Mouse (Mus musculus) heart, embryonic 16.5 days (tissue): ENCODE results near the gene Smug1. TPM values are rescaled to one million over a fixed set of nuclear protein-coding genes. Genes with fewer than 3 reads are reported as not detected.
A peak's percentile ranks its signal among the peaks of the same experiment; 100 is the strongest.

ENCODE experiments used
- ATAC-seq: fragments of 200-750 bp; cut with Nextera tagmentation; replicated peaks from 2 replicates; pipeline ENCODE4 v1.8.0; 2017; ENCODE audit warnings: moderate number of reproducible peaks; ENCODE audit not compliant: insufficient read depth, low FRiP score; ENCODE audit errors: extremely low read depth
- H3K27ac ChIP-seq: fragments of 300-500 bp; sonication (generic); 2 replicates; pipeline ENCODE4 v1.5.1; 2014; ENCODE audit warnings: mild to moderate bottlenecking, low read length, control low read depth, moderate library complexity
- H3K27me3 ChIP-seq: fragments of 300-500 bp; sonication (generic); 2 replicates; pipeline ENCODE4 v1.6.1; 2014; ENCODE audit warnings: low read length, mixed read lengths; ENCODE audit not compliant: control insufficient read depth, insufficient read depth
- H3K36me3 ChIP-seq: fragments of 300-500 bp; sonication (generic); 2 replicates; pipeline ENCODE4 v1.6.1; 2014; ENCODE audit not compliant: control insufficient read depth, insufficient read depth
- H3K4me1 ChIP-seq: fragments of 300-500 bp; sonication (generic); 2 replicates; pipeline ENCODE4 v1.6.1; 2014; ENCODE audit warnings: low read length, mixed read lengths; ENCODE audit not compliant: control insufficient read depth, insufficient read depth
- H3K4me2 ChIP-seq: fragments of 300-500 bp; sonication (generic); 2 replicates; pipeline ENCODE4 v1.6.1; 2014; ENCODE audit warnings: low read depth, mild to moderate bottlenecking, control low read depth, low read length
- H3K4me3 ChIP-seq: fragments of 300-500 bp; sonication (generic); 2 replicates; pipeline ENCODE4 v1.5.1; 2014; ENCODE audit warnings: mild to moderate bottlenecking, control low read depth, low read length
- H3K9ac ChIP-seq: fragments of 300-500 bp; sonication (generic); 2 replicates; pipeline ENCODE4 v1.6.1; 2014; ENCODE audit warnings: low read length, control low read depth
- H3K9me3 ChIP-seq: fragments of 300-500 bp; sonication (generic); replicated peaks from 2 replicates; pipeline ENCODE4 v1.6.1; 2016; ENCODE audit warnings: low read length; ENCODE audit not compliant: control insufficient read depth
- WGBS: fragments of 180-500 bp; shearing (Covaris S2); extraction: QIAGEN DNeasy Blood & Tissue Kit; methylation state at CpG from one replicate; pipeline ENCODE4 v1.1.7; 2014; 5-methylcytosine and 5-hydroxymethylcytosine counted together
- polyA plus RNA-seq: library from polyadenylated mRNA; unstranded; fragments of >200 nt; fragmentation: Nextera tagmentation; extraction: Ambion mirVana; gene quantifications from 2 replicates; pipeline ENCODE4 v1.2.1, GENCODE M21; 2015

Gene Smug1
- polyA plus RNA-seq, 1 experiment from 2014 or later = 14.9 TPM

DNA sequence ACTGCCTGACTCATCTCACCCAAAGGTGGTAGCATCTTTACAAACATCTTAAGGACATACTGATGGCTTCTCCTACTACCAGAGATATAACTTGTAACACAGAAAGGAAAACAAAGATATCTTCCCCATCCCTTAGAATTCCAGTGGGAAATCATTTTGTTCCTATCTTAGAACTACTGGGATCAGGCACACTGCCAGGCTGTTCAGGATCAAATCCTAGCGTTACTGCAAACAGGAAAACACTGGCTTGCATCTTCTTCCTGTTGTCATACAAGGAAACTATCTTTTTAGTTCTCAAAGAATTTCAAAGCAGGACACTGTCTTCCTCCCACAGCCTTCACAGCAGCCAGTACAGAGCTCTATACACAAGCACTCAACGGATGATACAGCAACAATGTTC is 26.7 kb upstream of the Smug1 start:
- H3K4me1 ChIP-seq = peaks cover 5% of the 10 kb centered on the region; the same call in 1 of the 2 replicates
- H3K27me3 ChIP-seq = no peaks in the 10 kb centered on the region
- 58% methylated on average over 2 of the region's 2 CpGs for WGBS
- no peak overlapping the region for H3K4me2 ChIP-seq
- ATAC-seq = no peak
- H3K27ac ChIP-seq = no peak overlapping the region
- peaks cover 24% of the 10 kb centered on the region; the same call in 1 of the 2 replicates for H3K36me3 ChIP-seq
- no peaks in the 10 kb centered on the region for H3K9me3 ChIP-seq
- H3K9ac ChIP-seq = no peak overlapping the region
- H3K4me3 ChIP-seq = no peak overlapping the region

DNA sequence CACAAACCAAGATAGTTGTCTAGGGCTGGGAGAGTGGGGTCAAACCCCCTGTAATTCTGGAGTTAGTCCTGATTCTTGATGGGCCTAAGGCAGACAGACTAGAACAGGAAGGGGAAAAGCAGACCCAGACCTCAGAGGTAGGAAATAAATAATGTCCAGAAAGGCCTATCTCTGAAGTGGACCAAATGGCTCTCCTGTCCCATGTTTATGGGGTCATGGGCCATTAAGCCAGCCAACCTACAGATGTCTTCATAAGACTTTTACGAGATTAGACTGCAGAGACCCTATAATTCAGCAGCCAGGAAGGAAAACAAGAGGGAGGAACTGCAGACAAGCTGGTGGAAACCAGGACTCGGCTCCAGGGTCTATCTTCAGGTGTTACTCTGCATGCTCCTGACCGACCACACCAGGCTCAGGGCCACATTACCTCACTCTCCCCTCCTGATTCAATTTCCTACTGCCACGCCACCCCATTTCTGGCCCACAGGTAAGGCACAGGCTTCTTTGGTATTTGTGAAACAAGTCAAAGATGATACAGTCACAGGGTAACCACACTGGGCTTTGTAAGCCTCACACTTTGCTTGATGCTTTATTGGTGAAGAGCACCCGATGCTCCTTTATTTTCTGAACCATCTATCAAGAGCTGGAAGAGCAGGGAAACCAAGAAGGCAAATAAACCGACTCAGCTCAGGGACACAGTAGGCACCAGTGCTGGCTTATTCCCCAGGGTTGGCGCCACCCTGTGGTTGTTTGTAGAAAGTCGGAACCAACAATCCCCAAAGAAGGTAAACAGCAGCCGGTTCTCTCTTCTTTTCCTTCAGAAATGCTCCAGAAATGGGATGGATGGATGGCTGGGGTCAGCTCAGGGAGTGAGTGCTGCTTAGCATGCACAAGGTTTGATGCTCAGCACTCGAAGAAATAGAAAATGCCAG is 23.9 kb upstream of the Smug1 start:
- Histone ChIP-seq H3K27me3 (no peaks in the 10 kb centered on the region), H3K4me3 (no peak overlapping the region), H3K4me1 (peaks cover 3% of the 10 kb centered on the region; the same call in 1 of the 2 replicates), H3K9me3 (no peaks in the 10 kb centered on the region), H3K27ac (no peak overlapping the region), H3K4me2 (no peak overlapping the region), H3K9ac (no peak overlapping the region), H3K36me3 (peaks cover 9% of the 10 kb centered on the region; the same call in 1 of the 2 replicates)
- WGBS = 68% methylated on average over 10 of the region's 10 CpGs
- no peak for ATAC-seq

DNA sequence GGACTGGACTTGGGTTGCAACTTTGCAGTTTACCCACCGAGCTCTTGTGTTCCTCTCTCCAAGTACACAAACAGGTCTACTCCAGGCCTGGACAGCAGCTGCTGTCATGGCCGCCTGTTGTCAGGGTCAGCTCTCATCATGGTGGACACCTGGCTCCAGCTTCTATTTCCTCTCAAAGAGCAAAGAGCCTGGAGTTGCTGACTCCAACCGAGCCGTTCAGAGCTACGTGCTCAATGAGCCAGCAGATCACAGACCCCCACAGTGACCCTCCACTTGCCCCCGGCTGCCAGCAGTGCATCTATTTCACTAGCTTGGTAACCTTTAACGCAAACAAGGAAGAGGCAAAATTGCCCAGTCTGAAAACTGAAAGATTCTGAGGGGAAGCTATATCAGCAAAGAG is 23.2 kb upstream of the Smug1 start:
- H3K4me1 ChIP-seq = peaks cover 5% of the 10 kb centered on the region; the same call in 1 of the 2 replicates
- H3K27me3 ChIP-seq = no peaks in the 10 kb centered on the region
- no peak overlapping the region for H3K9ac ChIP-seq
- 89% methylated on average over 7 of the region's 7 CpGs for WGBS
- H3K4me3 ChIP-seq = no peak overlapping the region
- peaks cover 9% of the 10 kb centered on the region; the same call in 1 of the 2 replicates for H3K36me3 ChIP-seq
- no peak overlapping the region for H3K27ac ChIP-seq
- no peak overlapping the region for H3K4me2 ChIP-seq
- H3K9me3 ChIP-seq = no peaks in the 10 kb centered on the region
- ATAC-seq = no peak

DNA sequence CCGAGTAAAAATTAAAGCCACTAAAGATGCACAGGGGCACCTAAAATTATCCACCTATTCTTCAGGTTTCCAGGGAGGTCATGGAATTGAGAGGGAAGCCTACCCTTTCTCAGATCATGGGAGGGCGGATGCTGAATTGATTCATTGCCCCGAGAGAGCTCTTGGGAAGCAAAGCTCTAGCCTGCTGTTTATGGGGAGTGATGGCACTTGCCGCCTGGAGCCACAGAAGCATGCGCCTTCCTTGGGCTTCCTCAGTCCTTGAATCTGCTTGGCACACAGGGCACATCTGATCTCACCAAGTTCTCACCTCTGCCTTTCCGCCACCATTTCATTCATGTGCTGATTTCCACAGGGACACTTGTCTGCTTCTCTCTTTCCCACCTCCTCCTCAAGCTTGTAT is 20.9 kb upstream of the Smug1 start:
- WGBS = 73% methylated on average over 6 of the region's 6 CpGs
- peaks cover 14% of the 10 kb centered on the region for H3K4me1 ChIP-seq
- no peak overlapping the region for H3K9ac ChIP-seq
- no peaks in the 10 kb centered on the region for H3K9me3 ChIP-seq
- H3K27me3 ChIP-seq = peaks cover 3% of the 10 kb centered on the region; the same call in 1 of the 2 replicates
- peaks cover 4% of the 10 kb centered on the region; the same call in 1 of the 2 replicates for H3K36me3 ChIP-seq
- ATAC-seq = no peak
- no peak overlapping the region for H3K4me2 ChIP-seq
- H3K27ac ChIP-seq = no peak overlapping the region
- no peak overlapping the region for H3K4me3 ChIP-seq

DNA sequence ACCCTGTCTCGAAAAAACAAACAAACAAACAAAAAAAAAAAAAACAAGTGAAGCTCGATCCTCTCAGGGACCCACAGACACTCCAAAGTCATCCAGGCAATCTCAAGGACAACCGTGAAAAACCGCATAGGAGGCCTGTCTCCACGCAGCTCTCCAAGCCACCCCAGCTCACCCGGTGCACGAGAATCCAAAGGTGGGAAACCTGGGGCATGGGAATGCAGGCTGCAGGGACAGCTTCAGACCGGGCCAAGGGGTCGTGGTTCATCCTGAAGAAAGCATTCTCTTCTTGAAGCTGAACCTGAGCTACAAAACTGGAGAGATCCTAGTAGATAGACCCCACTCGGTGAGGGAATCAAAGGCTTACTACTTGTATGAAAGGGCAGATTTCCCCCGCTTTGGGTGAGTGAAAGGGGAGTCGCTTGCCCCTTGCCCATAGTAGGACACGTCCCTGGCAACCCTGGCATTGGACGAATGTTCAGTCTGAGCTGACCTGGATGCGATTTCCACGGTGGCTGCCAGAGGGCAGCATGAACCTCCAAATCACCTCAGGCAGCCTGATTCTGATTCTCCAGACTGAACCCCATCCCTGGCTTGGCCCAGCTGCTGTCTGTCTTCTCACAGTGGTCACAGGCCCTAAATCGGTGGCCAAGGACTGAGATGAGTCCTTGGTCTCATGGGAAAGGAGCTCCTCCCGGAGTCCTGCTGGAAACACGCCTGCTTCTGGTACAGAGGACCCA is 18.7 kb upstream of the Smug1 start:
- WGBS = 44% methylated on average over 19 of the region's 19 CpGs
- Histone ChIP-seq H3K4me2 (no peak overlapping the region), H3K27ac (no peak overlapping the region), H3K9me3 (no peaks in the 10 kb centered on the region), H3K36me3 (no peaks in the 10 kb centered on the region), H3K4me3 (no peak overlapping the region), H3K27me3 (peaks cover 13% of the 10 kb centered on the region), H3K9ac (0 out of 2 replicates have a peak overlapping the region, but pooled peaks have one; percentile 7), H3K4me1 (peaks cover 19% of the 10 kb centered on the region)
- no peak for ATAC-seq

DNA sequence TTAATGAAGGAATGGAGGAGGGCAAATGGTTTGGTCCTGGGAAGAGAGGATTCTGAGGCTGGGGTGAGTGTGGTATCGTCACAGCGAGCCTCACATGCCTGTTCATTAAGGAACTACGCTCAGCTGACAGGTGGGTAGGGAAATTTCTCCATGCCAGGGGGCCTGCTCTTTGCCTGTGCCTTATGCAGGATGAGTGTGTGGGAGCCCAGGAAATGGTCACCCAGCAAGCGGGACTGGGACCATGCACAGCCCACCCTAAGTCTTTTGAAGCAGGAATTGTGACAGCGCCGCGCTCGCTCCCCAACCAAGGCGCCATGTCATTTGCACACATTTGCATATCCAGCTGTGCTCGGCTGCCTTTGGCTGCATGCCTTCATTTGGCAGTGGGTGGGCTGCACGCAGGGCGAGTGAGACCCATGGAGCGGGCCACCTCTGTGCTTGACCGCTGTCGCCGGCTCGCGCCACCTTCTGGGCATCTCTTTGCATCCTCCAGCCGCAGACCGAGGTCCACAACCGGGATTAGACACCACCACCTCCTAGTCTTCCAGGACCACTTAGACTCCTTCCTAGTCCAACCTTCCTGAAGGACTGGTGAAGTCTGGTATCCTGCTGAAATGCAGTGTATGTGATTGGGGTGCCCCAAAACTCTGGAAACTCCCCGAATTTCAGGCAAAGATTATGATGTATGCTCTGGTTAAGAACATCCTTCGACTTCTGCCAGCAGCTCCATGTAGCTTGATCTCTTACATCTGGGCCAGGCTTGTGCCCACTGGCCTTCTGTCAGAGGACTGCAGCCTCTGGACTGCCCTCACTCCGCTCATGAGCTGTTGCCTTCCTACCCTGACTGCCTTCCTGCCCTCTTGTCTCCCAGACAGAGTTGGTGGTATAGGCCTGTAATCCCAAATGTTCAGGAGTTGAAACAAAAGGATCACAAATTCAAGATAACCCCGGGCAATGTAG is 17.0 kb upstream of the Smug1 start:
- H3K27ac ChIP-seq = no peak overlapping the region
- no peak for ATAC-seq
- H3K27me3 ChIP-seq = peaks cover 29% of the 10 kb centered on the region
- peak overlapping the region; percentile 82 for H3K4me2 ChIP-seq
- peak overlapping the region; percentile 54; the same call in 1 of the 2 replicates for H3K9ac ChIP-seq
- 11% methylated on average over 25 of the region's 25 CpGs for WGBS
- H3K4me3 ChIP-seq = peak overlapping the region; percentile 52
- H3K36me3 ChIP-seq = no peaks in the 10 kb centered on the region
- H3K9me3 ChIP-seq = no peaks in the 10 kb centered on the region
- peaks cover 19% of the 10 kb centered on the region for H3K4me1 ChIP-seq

DNA sequence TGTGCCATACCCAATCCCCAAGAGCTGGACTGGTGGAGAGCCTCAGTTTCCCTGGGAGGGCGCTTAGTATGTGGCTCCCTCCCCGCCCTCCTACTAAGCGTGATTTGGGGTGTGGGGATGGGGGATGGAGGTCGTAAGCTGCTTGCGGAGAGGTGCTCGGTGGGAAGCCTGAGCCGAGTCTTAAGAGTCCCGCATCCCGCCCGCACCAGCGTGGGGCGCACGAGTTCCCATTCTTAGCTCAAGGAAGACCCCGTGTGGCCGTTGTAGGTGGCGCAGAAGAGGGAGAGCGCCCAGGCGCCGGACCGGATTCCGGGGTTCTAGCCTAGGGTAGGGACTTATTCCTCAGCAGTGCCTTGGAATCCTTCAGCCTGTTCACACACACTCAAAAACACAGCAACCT is 16.2 kb upstream of the Smug1 start:
- Histone ChIP-seq H3K27me3 (peaks cover 37% of the 10 kb centered on the region), H3K36me3 (no peaks in the 10 kb centered on the region), H3K9ac (peak overlapping the region; percentile 49), H3K4me1 (peaks cover 19% of the 10 kb centered on the region), H3K4me3 (peak overlapping the region; percentile 52), H3K9me3 (no peaks in the 10 kb centered on the region), H3K27ac (no peak overlapping the region), H3K4me2 (peak overlapping the region; percentile 82)
- under 1% methylated on average over 21 of the region's 21 CpGs for WGBS
- peak; percentile 35 for ATAC-seq

DNA sequence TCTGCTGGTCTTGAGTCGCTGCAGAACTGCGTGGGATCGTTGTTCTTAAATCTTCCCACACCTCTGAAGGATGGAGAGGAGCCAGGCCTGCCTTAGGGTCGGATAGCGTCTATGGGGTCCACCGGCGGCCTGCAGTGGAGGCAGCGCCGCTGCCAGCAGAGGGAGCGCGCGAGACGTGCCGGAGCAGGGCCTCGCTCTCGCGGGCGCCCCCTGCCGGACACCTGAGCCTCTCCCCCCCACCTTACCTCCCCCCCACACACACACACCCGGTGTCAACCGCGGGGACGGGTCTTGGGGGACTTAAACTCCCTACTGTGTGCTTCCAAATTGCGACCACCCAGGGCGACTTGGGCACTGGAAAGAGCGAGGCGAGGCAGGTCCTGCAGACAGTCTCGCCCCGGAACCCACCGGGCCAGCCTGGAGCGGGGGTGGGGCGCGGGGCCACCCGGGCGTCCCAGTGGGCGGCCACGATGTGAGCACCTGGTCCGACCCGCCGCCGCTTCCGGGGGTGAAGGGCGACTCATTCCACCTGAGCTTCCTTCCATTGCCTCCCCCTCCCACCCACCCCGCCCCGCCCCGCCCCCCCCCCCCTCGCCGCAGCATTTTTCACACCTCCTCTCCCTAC is 15.4 kb upstream of the Smug1 start:
- Histone ChIP-seq H3K4me3 (peak overlapping the region; percentile 52), H3K9me3 (no peaks in the 10 kb centered on the region), H3K4me1 (peaks cover 22% of the 10 kb centered on the region), H3K4me2 (peak overlapping the region; percentile 82), H3K27ac (no peak overlapping the region), H3K9ac (no peak overlapping the region; the same call in 1 of the 2 replicates), H3K36me3 (no peaks in the 10 kb centered on the region), H3K27me3 (peaks cover 44% of the 10 kb centered on the region)
- peak; percentile 52 for ATAC-seq
- under 1% methylated on average over 29 of the region's 48 CpGs for WGBS
